Mouse (Mus musculus) neural tube, embryonic 15.5 days (tissue): ENCODE data around the gene Adsl. TPM values are rescaled to one million over a fixed set of nuclear protein-coding genes. Genes with fewer than 3 reads are reported as not detected.
"Not testable (repeated sequence)": the region's sequence is repeated elsewhere in the genome, so short reads cannot be mapped to it uniquely, and the experiment has no call there.

Experiments used
- ATAC-seq: fragments of 200-750 bp; cut with Nextera tagmentation; 2 replicates; pipeline ENCODE4 v1.8.0; 2017; ENCODE audit warnings: mild to moderate bottlenecking, moderate TSS enrichment, moderate library complexity; ENCODE audit not compliant: low FRiP score
- H3K27ac ChIP-seq: fragments of 300-500 bp; sonication (generic); replicated peaks from 2 replicates; pipeline ENCODE4 v1.5.1; 2015; ENCODE audit warnings: mild to moderate bottlenecking, inconsistent platforms
- H3K27me3 ChIP-seq: fragments of 300-500 bp; sonication (generic); replicated peaks from 2 replicates; pipeline ENCODE4 v1.6.1; 2015; ENCODE audit warnings: inconsistent platforms
- H3K36me3 ChIP-seq: fragments of 300-500 bp; sonication (generic); 2 replicates; pipeline ENCODE4 v1.6.1; 2015; ENCODE audit warnings: inconsistent platforms
- H3K4me1 ChIP-seq: fragments of 300-500 bp; sonication (generic); 2 replicates; pipeline ENCODE4 v1.6.1; 2015; ENCODE audit warnings: inconsistent platforms
- H3K4me2 ChIP-seq: fragments of 300-500 bp; sonication (generic); 2 replicates; pipeline ENCODE4 v1.6.1; 2015; ENCODE audit warnings: inconsistent platforms, mild to moderate bottlenecking, moderate library complexity
- H3K4me3 ChIP-seq: fragments of 300-500 bp; sonication (generic); replicated peaks from 2 replicates; pipeline ENCODE4 v1.5.1; 2015; ENCODE audit warnings: mild to moderate bottlenecking, inconsistent platforms
- H3K9ac ChIP-seq: fragments of 300-500 bp; sonication (generic); replicated peaks from 2 replicates; pipeline ENCODE4 v1.6.1; 2015; ENCODE audit warnings: mild to moderate bottlenecking, inconsistent platforms
- H3K9me3 ChIP-seq: fragments of 300-500 bp; sonication (generic); replicated peaks from 2 replicates; pipeline ENCODE4 v1.6.1; 2016; ENCODE audit warnings: inconsistent platforms
- WGBS: fragments of 180-500 bp; shearing (Covaris S2); methylation state at CpG from one replicate; pipeline ENCODE4 v1.1.7; 2015; ENCODE audit warnings: mixed read lengths; 5-methylcytosine and 5-hydroxymethylcytosine counted together
- polyA plus RNA-seq: library from polyadenylated mRNA; unstranded; fragments of >200 nt; fragmentation: Nextera tagmentation; extraction: Ambion mirVana; gene quantifications from 2 replicates; pipeline ENCODE4 v1.2.1, GENCODE M21; 2015

Adsl gene
- polyA plus RNA-seq, 1 experiment from 2014 or later: 111 TPM

DNA sequence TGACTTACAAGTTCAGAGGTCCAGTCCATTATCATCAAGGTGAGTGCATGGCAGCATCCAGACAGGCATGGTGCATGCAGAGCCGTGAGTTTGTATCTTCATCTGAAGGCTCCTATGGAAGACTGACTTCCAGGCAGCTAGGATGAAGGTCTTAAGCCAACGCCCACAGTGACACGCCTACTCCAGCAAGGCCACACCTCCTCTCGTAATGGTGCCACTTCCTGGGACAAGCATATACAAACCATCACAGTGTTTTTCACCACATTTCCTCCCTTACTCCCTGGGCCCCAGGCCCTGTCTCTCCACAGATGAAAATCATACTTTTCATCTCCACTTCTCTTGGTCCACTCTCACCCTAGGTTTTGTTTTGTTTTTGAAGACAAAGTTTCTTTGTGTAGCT lies 26.5 kb upstream of the Adsl start:
- Histone ChIP-seq H3K36me3 (peaks cover 81% of the 10 kb centered on the region), H3K4me3 (no peak overlapping the region), H3K27me3 (no peaks in the 10 kb centered on the region), H3K27ac (no peak overlapping the region), H3K4me1 (no peaks in the 10 kb centered on the region), H3K9ac (no peak overlapping the region), H3K4me2 (no peak overlapping the region), H3K9me3 (no peaks in the 10 kb centered on the region)
- 84% methylated on average over 4 of the region's 4 CpGs for WGBS
- no peak for ATAC-seq

DNA sequence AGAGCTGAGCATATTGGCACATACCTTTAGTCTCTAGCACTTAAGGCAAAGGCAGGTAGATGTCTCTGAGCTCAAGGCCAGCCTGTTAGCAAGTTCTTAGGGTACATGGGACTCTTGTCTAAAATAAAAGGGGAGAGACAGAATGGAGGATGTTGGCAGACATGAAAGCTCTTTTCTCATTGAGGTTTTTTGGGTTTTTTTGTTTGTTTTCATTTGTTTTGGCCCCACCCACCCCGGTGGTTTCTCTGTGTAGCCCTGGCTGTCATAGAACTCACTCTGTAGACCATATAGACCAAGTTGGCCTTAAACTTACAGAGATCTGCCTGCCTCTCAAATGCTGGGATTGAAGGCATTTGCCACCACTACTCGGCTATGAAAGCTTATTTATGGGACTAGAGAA lies 24.1 kb upstream of the Adsl start:
- Histone ChIP-seq H3K4me2 (no peak overlapping the region), H3K9ac (no peak overlapping the region), H3K27ac (no peak overlapping the region), H3K4me1 (no peaks in the 10 kb centered on the region), H3K9me3 (no peaks in the 10 kb centered on the region), H3K27me3 (no peaks in the 10 kb centered on the region), H3K4me3 (no peak overlapping the region), H3K36me3 (peaks cover 80% of the 10 kb centered on the region)
- ATAC-seq: no peak
- WGBS: 95% methylated on average over 2 of the region's 2 CpGs

DNA sequence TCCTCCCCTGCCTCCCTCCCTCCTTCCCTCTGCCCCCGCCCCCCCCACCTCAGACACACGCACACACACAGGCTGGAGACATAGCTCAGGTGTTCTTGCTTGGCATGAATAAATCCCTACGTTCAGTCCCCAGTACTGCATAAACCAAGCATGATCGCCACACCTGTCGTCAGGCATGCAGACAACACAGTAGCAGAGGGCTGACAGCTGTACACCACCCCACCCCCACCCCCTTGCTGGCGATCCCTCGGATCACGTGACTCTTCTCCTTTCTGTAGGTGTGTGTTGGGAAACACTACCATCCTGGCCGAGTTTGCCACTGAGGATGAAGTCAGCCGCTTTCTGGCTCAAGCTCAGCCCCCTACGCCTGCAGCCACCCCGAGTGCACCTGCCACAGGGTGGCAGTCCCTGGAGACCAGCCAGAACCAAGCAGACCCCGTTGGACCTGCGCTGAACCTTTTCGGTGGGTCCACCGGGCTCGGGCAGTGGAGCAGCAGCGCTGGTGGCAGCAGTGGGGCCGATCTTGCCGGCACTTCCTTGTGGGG lies 19.4 kb upstream of the Adsl start:
- Histone ChIP-seq H3K4me2 (no peak overlapping the region), H3K9me3 (no peaks in the 10 kb centered on the region), H3K27me3 (no peaks in the 10 kb centered on the region), H3K9ac (no peak overlapping the region), H3K4me3 (no peak overlapping the region), H3K36me3 (peaks cover 65% of the 10 kb centered on the region), H3K27ac (no peak overlapping the region), H3K4me1 (no peaks in the 10 kb centered on the region)
- 84% methylated on average over 20 of the region's 20 CpGs for WGBS
- no peak for ATAC-seq

DNA sequence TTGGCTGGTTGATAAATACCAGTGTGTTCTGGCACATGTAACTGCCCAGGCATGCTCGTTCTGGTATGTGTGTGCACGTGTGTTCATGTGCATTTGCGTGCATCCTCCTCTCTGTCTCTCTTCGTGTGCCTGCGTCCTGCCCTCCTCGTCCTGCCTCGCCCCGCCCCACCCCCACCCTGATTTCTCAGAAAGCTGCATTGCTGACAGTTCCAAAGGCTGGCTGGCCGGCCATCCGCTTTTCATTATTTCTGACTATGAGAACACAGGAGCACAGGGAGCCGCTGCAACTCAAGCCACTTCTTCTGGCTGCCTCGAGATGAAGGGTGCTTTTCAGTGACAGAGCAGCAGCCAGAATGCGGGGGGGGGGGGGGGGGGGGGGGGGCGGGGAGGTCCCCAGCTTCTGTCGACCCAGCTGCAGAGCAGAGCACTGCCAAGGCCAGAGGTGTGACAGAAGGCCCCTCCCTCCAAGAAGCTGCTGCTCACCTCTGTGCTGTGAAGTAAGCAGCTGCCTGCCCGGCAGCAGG lies 18.2 kb upstream of the Adsl start:
- WGBS: 50% methylated on average over 15 of the region's 16 CpGs
- H3K27me3 ChIP-seq: no peaks in the 10 kb centered on the region
- H3K4me2 ChIP-seq: no peak overlapping the region
- H3K4me1 ChIP-seq: no peaks in the 10 kb centered on the region
- H3K4me3 ChIP-seq: no peak overlapping the region
- H3K36me3 ChIP-seq: peaks cover 54% of the 10 kb centered on the region
- no peak for ATAC-seq
- no peak overlapping the region for H3K27ac ChIP-seq
- no peaks in the 10 kb centered on the region for H3K9me3 ChIP-seq
- H3K9ac ChIP-seq: no peak overlapping the region

DNA sequence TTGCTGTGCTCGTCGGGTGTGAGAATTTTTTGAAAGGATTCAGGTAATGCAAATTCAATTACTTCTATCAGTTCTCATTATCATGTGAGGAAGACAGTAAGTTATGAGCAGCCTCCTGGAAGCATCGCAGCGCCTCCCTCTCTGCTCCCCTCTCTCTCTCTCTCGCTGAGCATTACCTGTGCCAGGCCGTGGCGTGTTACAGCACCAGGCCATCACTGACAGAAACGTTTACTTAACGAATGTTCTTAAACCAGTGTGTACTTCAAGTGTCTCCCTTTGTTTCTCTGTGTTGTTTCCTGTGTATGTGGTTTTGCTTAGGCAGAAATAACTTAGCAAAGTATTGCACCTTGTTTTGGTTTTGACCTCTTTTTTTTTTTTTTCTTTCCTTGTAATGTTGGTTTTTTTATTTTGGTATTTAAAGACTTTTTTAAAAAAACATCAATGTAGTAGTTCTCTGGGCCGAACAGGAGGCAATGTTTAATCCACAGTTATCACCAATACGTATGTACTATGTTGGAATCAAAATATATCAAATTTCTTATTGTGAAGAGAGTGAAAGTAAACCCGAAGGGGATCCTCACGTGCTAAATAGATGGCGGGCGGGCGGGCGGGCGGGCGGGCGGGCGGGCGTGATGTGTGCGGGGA lies 17.5 kb upstream of the Adsl start:
- peaks cover 49% of the 10 kb centered on the region for H3K36me3 ChIP-seq
- not testable (repeated sequence) for H3K4me2 ChIP-seq, ATAC-seq, H3K27ac ChIP-seq, H3K4me3 ChIP-seq, H3K4me1 ChIP-seq, H3K9me3 ChIP-seq, H3K27me3 ChIP-seq, H3K9ac ChIP-seq
- WGBS: 88% methylated on average over 23 of the region's 23 CpGs

DNA sequence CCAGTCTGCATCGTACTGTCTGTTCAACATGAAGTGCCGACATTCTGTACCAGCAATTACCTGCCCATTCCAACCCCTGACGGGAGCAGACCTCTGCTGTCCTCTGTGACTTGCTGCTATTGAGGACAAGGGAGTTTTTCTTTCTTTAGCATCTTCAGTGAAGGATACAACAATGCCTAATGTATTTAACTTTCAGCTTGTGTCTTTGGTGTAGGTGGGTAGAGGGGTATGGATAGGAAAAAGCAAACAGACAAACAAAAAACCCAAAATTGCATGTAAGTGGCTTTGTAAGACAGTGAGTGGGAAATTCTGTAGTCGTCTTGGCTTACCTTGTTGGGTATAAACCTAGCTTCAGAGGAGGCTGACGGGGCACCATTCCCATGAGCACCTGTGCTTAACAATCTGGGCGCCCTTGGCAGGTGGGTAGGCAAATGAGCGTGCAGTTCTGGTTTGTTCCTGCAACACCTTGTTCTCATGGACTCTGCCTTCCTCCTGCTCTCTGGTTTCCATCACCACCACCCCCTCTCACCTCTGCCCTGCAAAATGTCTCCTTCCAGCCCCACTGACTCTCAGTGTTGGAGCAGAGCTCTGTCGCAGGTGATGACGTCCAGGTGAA lies 16.8 kb upstream of the Adsl start:
- WGBS: 95% methylated on average over 9 of the region's 9 CpGs

DNA sequence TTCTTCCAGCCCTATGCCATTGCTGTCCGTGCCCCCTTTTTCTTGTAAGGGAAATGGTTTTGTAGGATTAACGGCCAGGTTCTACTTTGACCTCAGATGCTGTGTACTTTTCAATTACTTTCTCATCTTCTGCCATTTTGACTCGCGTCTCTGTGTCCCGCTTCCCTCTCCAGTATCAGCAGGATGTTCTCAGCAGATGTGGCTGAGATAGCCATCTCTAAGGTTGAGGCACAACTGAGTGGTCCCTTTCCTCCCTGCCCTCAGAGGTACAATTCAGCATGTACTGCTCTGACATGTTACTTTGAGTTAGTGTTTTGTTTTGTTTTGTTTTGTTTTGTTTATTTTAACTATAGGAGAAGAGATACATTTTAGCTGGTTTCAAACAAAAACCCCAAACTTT lies 13.4 kb upstream of the Adsl start:
- no peaks in the 10 kb centered on the region for H3K9me3 ChIP-seq
- no peak overlapping the region for H3K9ac ChIP-seq
- H3K36me3 ChIP-seq: peaks cover 21% of the 10 kb centered on the region
- 90% methylated on average over 5 of the region's 5 CpGs for WGBS
- no peaks in the 10 kb centered on the region for H3K27me3 ChIP-seq
- H3K4me1 ChIP-seq: no peaks in the 10 kb centered on the region
- H3K27ac ChIP-seq: no peak overlapping the region
- H3K4me3 ChIP-seq: no peak overlapping the region
- H3K4me2 ChIP-seq: no peak overlapping the region
- ATAC-seq: no peak

More for the DNA sequence above, 16.8 kb upstream of the Adsl start:
- no peak for ATAC-seq
- peaks cover 44% of the 10 kb centered on the region for H3K36me3 ChIP-seq
- H3K27me3 ChIP-seq: no peaks in the 10 kb centered on the region
- H3K4me2 ChIP-seq: no peak overlapping the region
- no peaks in the 10 kb centered on the region for H3K9me3 ChIP-seq
- no peaks in the 10 kb centered on the region for H3K4me1 ChIP-seq
- H3K9ac ChIP-seq: no peak overlapping the region
- H3K27ac ChIP-seq: no peak overlapping the region
- no peak overlapping the region for H3K4me3 ChIP-seq

DNA sequence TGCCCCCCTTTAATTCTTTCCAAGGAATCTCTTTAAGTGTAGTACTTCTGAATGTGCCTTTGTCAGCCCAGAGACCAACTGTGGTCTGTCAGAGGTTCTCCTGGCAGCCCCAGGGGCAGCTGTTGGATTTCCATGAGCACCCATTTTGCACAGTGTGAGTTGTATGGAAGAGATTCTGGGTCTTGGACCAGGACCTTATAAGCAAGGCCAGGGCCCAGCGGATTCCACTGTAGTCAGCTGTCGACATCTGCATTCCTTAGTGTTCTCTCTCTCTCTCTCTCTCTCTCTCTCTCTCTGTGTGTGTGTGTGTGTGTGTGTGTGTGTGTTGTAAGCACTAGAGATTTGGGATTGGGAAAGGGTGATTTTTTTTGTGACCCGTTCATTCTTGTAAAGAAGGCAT lies 11.6 kb upstream of the Adsl start:
- no peak overlapping the region for H3K27ac ChIP-seq
- no peak overlapping the region for H3K4me3 ChIP-seq
- H3K36me3 ChIP-seq: peaks cover 19% of the 10 kb centered on the region
- no peak overlapping the region for H3K9ac ChIP-seq
- 84% methylated on average over 3 of the region's 3 CpGs for WGBS
- no peaks in the 10 kb centered on the region for H3K9me3 ChIP-seq
- no peak for ATAC-seq
- no peaks in the 10 kb centered on the region for H3K4me1 ChIP-seq
- no peaks in the 10 kb centered on the region for H3K27me3 ChIP-seq
- no peak overlapping the region for H3K4me2 ChIP-seq

DNA sequence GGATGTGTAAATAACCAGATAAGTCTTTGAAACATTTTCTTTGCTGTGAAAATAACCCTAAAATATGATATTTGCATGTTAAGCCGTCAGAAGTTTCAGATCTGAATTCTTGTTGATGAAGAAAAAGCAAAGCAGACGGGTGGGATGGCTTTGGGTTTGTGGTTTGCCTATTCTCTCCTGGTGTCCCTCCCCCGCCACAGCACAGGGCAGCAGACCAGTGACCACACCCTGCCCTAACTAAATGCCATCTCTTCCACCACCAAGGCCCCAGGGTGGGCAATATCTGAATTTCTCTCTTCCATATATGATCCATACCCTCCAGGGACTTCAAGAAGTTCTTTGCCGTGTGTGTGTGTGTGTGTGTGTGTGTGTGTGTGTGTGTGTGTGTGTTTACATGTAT lies 9.7 kb upstream of the Adsl start:
- Histone ChIP-seq H3K36me3 (peaks cover 6% of the 10 kb centered on the region; the same call in 1 of the 2 replicates), H3K9me3 (no peaks in the 10 kb centered on the region), H3K4me2 (no peak overlapping the region), H3K27me3 (no peaks in the 10 kb centered on the region), H3K9ac (no peak overlapping the region), H3K4me3 (no peak overlapping the region), H3K4me1 (no peaks in the 10 kb centered on the region), H3K27ac (no peak overlapping the region)
- no peak for ATAC-seq
- WGBS: 79% methylated on average over 4 of the region's 4 CpGs

DNA sequence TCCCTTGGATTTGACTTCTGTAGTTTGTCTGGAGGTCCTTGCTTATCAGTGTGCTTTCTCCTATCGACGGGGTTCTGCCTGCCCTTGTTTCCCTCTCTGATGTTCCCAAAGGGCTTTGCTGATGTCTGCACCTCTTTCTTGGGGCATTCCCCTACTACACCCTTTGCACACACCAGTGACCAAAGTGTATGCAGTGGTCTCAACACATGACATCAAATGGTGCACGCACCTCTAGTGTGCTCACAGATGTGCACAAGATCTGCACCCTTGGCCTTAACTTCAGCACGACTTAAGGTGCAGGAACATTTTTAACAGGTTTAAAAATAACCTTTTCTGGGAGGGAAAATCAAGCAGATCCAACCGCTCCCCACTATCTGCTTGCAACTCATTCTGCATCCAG lies 8.9 kb upstream of the Adsl start:
- WGBS: 92% methylated on average over 5 of the region's 5 CpGs
- Histone ChIP-seq H3K9me3 (no peaks in the 10 kb centered on the region), H3K36me3 (peaks cover 3% of the 10 kb centered on the region; the same call in 1 of the 2 replicates), H3K4me3 (no peak overlapping the region), H3K4me2 (no peak overlapping the region), H3K27ac (no peak overlapping the region), H3K4me1 (no peaks in the 10 kb centered on the region), H3K9ac (no peak overlapping the region), H3K27me3 (no peaks in the 10 kb centered on the region)
- no peak for ATAC-seq

DNA sequence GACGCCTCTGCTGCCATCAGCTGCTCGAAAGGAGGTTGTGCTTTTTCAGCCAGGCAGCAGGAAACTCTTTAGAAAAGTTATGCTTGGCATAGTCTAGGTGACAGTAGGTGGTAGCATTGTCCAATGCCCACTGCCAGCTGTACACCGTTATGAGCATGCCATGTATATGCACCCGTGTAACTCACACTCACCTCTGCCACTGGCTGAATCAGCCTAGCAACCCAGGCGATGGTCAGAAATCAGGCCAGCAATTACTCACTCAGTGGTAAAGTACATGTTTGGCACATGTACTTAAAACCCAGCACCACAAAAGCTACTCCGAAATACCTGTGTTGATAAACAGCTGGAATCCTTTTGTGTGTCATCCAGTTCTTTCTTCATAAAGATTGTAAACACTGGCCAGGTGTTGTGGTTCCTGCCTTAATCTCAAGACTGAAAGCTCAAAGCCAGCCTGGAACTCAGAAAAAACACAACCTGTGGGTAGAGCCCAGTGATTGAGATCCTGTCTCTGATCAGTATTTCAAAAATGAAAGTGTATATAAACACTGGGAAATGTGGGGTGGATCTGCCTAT lies 6.7 kb upstream of the Adsl start:
- Histone ChIP-seq H3K4me1 (no peaks in the 10 kb centered on the region), H3K27ac (no peak overlapping the region), H3K27me3 (no peaks in the 10 kb centered on the region), H3K9me3 (no peaks in the 10 kb centered on the region), H3K9ac (no peak overlapping the region), H3K4me2 (no peak overlapping the region), H3K36me3 (peaks cover 3% of the 10 kb centered on the region; the same call in 1 of the 2 replicates), H3K4me3 (no peak overlapping the region)
- ATAC-seq: no peak
- 95% methylated on average over 6 of the region's 6 CpGs for WGBS

DNA sequence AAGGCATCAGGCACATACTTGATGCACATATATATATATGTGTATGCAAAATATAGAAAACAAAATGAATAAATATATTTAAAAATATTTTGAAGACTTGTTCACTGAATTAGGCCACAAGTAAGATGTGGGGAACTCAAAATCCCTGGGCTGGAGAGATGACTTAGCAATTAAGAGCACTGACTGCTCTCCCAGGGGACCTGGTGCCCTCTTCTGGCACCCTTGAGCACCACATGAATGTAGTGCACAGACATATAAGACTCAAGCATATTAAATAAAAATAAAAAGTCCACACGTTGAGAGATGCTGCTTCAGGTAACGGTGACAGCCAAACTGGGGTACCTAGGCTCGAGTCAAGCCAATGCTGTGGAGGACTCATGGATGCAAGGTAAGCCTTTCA lies 2.4 kb upstream of the Adsl start:
- H3K4me2 ChIP-seq: no peak overlapping the region
- no peaks in the 10 kb centered on the region for H3K27me3 ChIP-seq
- H3K27ac ChIP-seq: no peak overlapping the region
- peaks cover 17% of the 10 kb centered on the region for H3K4me1 ChIP-seq
- 55% methylated on average over 3 of the region's 3 CpGs for WGBS
- no peaks in the 10 kb centered on the region for H3K9me3 ChIP-seq
- no peak overlapping the region for H3K9ac ChIP-seq
- ATAC-seq: no peak
- H3K36me3 ChIP-seq: no peaks in the 10 kb centered on the region
- H3K4me3 ChIP-seq: no peak overlapping the region
